Mouse (Mus musculus): ENCODE results near the gene Rhd. TPM values are rescaled to one million over a fixed set of nuclear protein-coding genes. Genes with fewer than 3 reads are reported as not detected.

The Rhd gene
- polyA plus RNA-seq, 1 experiment: 84.0 TPM

DNA sequence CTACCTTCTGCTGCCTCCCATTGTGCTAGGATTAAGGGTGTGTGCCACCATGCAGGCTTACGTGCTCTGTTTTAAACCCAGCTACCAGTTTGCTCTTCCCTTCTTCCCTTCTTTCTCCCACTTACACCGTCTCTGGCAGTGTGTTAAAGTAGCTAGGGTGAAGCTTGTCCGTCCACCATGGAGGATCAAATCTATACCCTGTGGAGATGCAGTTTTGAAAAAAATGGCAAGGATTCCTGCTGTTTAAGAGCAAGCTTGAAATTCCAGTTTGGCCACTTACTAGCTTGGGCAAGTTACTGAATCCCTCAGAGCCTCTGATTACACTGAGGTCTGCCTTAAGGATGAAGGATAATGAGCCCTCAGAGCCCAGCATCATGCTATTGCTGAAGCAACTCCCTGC lies 9.0 kb upstream of the Rhd start:
- Histone ChIP-seq H3K36me3 (ENCODE audit: control insufficient read depth, insufficient read depth, low read length) (no peaks in the 10 kb centered on the region), H3K4me3 (ENCODE audit: extremely low read depth, insufficient read depth, insufficient read length) (no peak overlapping the region), H3K27ac (ENCODE audit: insufficient read depth, low read length) (no peak overlapping the region), H3K4me1 (ENCODE audit: control insufficient read depth, insufficient read depth, insufficient read length) (peaks cover 8% of the 10 kb centered on the region; the same call in 1 of the 2 replicates), H3K27me3 (ENCODE audit: control insufficient read depth, insufficient read depth, low read length) (no peaks in the 10 kb centered on the region)
- 83% methylated on average over 3 of the region's 3 CpGs for WGBS
- no peak for DNase-seq (ENCODE audit: low read depth in 1 of 2, low spot score in 2 of 2)
- no peak for TF ChIP-seq POLR2A (IDR thresholded peaks at IDR 0.05; ENCODE audit: low read depth, low read length)
- no peak for TF ChIP-seq CTCF (IDR thresholded peaks at IDR 0.05; ENCODE audit: extremely low read depth, insufficient read depth, insufficient read length, insufficient replicate concordance)

DNA sequence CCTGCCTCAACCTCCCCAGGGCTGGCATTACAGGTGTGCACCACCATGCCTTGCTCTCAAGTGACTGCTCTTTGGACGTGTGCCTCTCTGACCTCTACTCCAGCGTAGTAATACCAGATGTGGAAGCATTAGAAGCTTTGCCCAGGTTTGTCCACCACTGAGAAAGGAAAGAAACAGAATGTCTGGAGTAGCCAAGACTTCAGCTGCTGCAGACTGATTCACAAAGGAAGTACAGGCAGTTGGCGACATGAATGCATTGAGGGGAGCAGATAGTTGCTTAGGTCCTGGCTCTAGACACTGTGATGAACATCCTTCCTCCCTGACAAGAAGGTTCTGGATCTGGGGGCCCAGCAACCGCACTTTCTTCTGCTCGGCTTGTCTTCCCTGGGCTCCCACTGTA lies 8.3 kb upstream of the Rhd start:
- Histone ChIP-seq H3K36me3 (ENCODE audit: control insufficient read depth, insufficient read depth, low read length) (no peaks in the 10 kb centered on the region), H3K4me1 (ENCODE audit: control insufficient read depth, insufficient read depth, insufficient read length) (peaks cover 8% of the 10 kb centered on the region; the same call in 1 of the 2 replicates), H3K4me3 (ENCODE audit: extremely low read depth, insufficient read depth, insufficient read length) (no peak overlapping the region), H3K27ac (ENCODE audit: insufficient read depth, low read length) (no peak overlapping the region), H3K27me3 (ENCODE audit: control insufficient read depth, insufficient read depth, low read length) (no peaks in the 10 kb centered on the region)
- DNase-seq (ENCODE audit: low read depth in 1 of 2, low spot score in 2 of 2): no peak
- TF ChIP-seq CTCF (IDR thresholded peaks at IDR 0.05; ENCODE audit: extremely low read depth, insufficient read depth, insufficient read length, insufficient replicate concordance): no peak
- TF ChIP-seq POLR2A (IDR thresholded peaks at IDR 0.05; ENCODE audit: low read depth, low read length): no peak
- 83% methylated on average over 5 of the region's 5 CpGs for WGBS

DNA sequence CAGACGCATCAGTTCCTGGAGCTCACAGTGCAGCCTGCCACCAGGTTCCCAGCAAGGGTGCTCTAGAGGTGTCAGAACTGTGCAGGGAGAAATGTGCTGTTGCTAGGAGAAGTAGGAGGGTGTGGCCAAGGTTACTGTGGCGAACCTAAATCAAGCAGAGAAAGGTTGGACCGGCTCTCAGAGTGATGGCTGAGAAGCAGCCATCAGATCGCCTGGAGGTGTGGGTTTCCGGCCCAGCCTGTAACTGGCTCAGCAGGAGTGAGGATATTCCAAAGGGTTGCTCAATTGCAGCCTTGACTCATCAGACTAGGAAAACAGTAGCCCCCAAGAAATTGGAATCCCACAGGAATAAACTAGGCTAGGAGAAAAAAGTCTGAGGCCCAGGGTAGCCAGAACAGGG lies 7.8 kb upstream of the Rhd start:
- Histone ChIP-seq H3K4me3 (ENCODE audit: extremely low read depth, insufficient read depth, insufficient read length) (no peak overlapping the region), H3K4me1 (ENCODE audit: control insufficient read depth, insufficient read depth, insufficient read length) (peaks cover 8% of the 10 kb centered on the region; the same call in 1 of the 2 replicates), H3K36me3 (ENCODE audit: control insufficient read depth, insufficient read depth, low read length) (no peaks in the 10 kb centered on the region), H3K27me3 (ENCODE audit: control insufficient read depth, insufficient read depth, low read length) (no peaks in the 10 kb centered on the region), H3K27ac (ENCODE audit: insufficient read depth, low read length) (no peak overlapping the region)
- WGBS: 71% methylated on average over 5 of the region's 5 CpGs
- TF ChIP-seq POLR2A (IDR thresholded peaks at IDR 0.05; ENCODE audit: low read depth, low read length) (no peak), CTCF (IDR thresholded peaks at IDR 0.05; ENCODE audit: extremely low read depth, insufficient read depth, insufficient read length, insufficient replicate concordance) (no peak)
- no peak for DNase-seq (ENCODE audit: low read depth in 1 of 2, low spot score in 2 of 2)

DNA sequence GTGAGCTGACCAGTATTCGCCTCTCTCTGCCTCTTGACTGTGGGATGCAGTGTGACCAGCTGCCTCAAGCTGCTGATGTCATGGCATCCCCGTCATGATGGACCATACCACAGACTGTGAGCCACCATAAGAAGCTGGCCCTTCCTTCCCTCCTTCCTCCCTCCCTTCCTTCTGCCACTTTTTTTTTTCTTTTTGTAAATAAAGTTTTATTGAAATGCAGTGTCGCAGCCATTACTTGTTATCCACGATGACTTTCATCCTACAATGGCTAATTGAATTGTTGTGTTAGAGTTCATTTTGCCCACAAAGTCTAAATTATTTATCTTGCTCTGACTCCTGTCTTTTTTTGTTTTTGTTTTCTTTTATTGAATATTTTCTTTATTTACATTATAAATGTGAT lies 5.8 kb upstream of the Rhd start:
- no peak for DNase-seq (ENCODE audit: low read depth in 1 of 2, low spot score in 2 of 2)
- H3K27ac ChIP-seq (ENCODE audit: insufficient read depth, low read length): no peak overlapping the region
- H3K4me3 ChIP-seq (ENCODE audit: extremely low read depth, insufficient read depth, insufficient read length): no peak overlapping the region
- H3K36me3 ChIP-seq (ENCODE audit: control insufficient read depth, insufficient read depth, low read length): no peaks in the 10 kb centered on the region
- WGBS: 91% methylated on average over 4 of the region's 4 CpGs
- no peaks in the 10 kb centered on the region for H3K27me3 ChIP-seq (ENCODE audit: control insufficient read depth, insufficient read depth, low read length)
- TF ChIP-seq POLR2A (IDR thresholded peaks at IDR 0.05; ENCODE audit: low read depth, low read length) (no peak), CTCF (IDR thresholded peaks at IDR 0.05; ENCODE audit: extremely low read depth, insufficient read depth, insufficient read length, insufficient replicate concordance) (no peak)
- H3K4me1 ChIP-seq (ENCODE audit: control insufficient read depth, insufficient read depth, insufficient read length): no peaks in the 10 kb centered on the region

DNA sequence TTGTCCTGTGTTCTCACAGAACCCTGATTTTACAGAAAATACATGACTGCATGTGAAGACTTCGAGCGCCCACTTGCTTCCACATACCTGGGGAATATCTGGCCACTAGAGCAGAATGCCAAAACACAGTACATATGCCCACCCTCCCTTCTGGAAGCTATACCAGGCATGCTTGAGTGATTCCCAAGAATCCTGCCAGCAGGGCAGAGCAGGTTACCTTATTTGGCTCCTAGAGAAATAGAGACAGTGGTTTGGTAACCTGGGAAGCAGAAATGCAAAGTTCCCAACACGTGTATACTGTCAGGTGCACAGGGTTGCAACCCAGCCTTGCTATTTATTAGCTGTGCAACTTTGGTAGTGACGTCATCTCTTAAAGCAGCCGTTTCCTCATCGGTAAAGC lies 2.5 kb upstream of the Rhd start:
- Histone ChIP-seq H3K27ac (ENCODE audit: insufficient read depth, low read length) (no peak overlapping the region), H3K27me3 (ENCODE audit: control insufficient read depth, insufficient read depth, low read length) (no peaks in the 10 kb centered on the region), H3K36me3 (ENCODE audit: control insufficient read depth, insufficient read depth, low read length) (no peaks in the 10 kb centered on the region), H3K4me3 (ENCODE audit: extremely low read depth, insufficient read depth, insufficient read length) (no peak overlapping the region), H3K4me1 (ENCODE audit: control insufficient read depth, insufficient read depth, insufficient read length) (no peaks in the 10 kb centered on the region)
- 90% methylated on average over 6 of the region's 6 CpGs for WGBS
- DNase-seq (ENCODE audit: low read depth in 1 of 2, low spot score in 2 of 2): no peak
- TF ChIP-seq POLR2A (IDR thresholded peaks at IDR 0.05; ENCODE audit: low read depth, low read length) (no peak), CTCF (IDR thresholded peaks at IDR 0.05; ENCODE audit: extremely low read depth, insufficient read depth, insufficient read length, insufficient replicate concordance) (no peak)

DNA sequence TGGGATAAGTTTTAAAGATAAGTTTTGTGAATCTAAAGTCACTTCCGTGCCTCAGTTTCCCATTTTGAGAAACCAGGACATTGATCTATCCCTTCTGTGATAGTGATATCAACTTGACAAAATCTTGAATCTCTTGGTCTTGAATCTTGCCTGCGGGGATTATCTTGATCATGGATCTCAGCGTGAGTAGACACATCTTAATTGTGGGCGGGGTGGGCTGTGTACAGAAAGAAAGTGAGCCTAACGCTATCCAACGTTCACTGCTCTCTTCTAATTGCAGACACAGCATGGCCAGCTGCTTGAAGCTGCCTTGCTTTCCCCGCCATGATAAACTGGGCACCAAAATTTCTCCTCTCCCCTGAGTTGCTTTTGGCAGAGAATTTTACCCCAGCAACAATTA lies 1.3 kb upstream of the Rhd start:
- 80% methylated on average over 7 of the region's 7 CpGs for WGBS
- H3K4me3 ChIP-seq (ENCODE audit: extremely low read depth, insufficient read depth, insufficient read length): no peak overlapping the region

DNA sequence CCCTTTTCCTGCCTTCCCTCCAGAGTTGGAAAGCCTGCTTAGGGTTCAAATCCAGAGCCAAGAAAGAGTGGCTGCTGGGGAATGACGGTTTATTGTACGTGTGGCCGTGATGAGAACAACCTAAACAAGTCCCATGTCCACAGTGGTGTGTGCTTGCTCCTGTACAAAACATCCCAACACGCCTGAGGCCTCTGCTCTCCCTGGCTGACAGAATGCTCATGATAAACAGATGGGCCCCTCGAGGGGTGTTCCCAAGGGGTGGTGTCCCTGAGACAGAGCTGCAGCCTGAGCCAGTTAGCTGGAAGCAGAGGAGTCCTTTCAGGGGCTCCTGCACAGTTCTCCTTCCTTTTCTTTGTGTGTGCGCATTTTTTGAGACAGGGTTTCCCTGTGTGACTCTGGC lies 1.0 kb downstream of the Rhd start:
- 70% methylated on average over 6 of the region's 6 CpGs for WGBS
- H3K27ac ChIP-seq (ENCODE audit: insufficient read depth, low read length): peak overlapping the region; percentile 20; the same call in 1 of the 2 replicates

More for the DNA sequence above, 1.3 kb upstream of the Rhd start:
- no peak for DNase-seq (ENCODE audit: low read depth in 1 of 2, low spot score in 2 of 2)
- H3K36me3 ChIP-seq (ENCODE audit: control insufficient read depth, insufficient read depth, low read length): no peaks in the 10 kb centered on the region
- H3K27me3 ChIP-seq (ENCODE audit: control insufficient read depth, insufficient read depth, low read length): no peaks in the 10 kb centered on the region
- H3K27ac ChIP-seq (ENCODE audit: insufficient read depth, low read length): no peak overlapping the region
- no peaks in the 10 kb centered on the region for H3K4me1 ChIP-seq (ENCODE audit: control insufficient read depth, insufficient read depth, insufficient read length)
- TF ChIP-seq CTCF (IDR thresholded peaks at IDR 0.05; ENCODE audit: extremely low read depth, insufficient read depth, insufficient read length, insufficient replicate concordance): no peak
- TF ChIP-seq POLR2A (IDR thresholded peaks at IDR 0.05; ENCODE audit: low read depth, low read length): no peak

More for the DNA sequence above, 1.0 kb downstream of the Rhd start:
- no peaks in the 10 kb centered on the region for H3K36me3 ChIP-seq (ENCODE audit: control insufficient read depth, insufficient read depth, low read length)
- DNase-seq (ENCODE audit: low read depth in 1 of 2, low spot score in 2 of 2): no peak
- H3K4me3 ChIP-seq (ENCODE audit: extremely low read depth, insufficient read depth, insufficient read length): 0 out of 2 replicates have a peak overlapping the region, but pooled peaks have one; percentile 6
- H3K27me3 ChIP-seq (ENCODE audit: control insufficient read depth, insufficient read depth, low read length): peaks cover 1% of the 10 kb centered on the region; the same call in 1 of the 2 replicates
- no peaks in the 10 kb centered on the region for H3K4me1 ChIP-seq (ENCODE audit: control insufficient read depth, insufficient read depth, insufficient read length)
- TF ChIP-seq POLR2A (IDR thresholded peaks at IDR 0.05; ENCODE audit: low read depth, low read length) (no peak), CTCF (IDR thresholded peaks at IDR 0.05; ENCODE audit: extremely low read depth, insufficient read depth, insufficient read length, insufficient replicate concordance) (no peak)

Measured in spleen, adult 2 months (tissue).